Mouse (Mus musculus) kidney, adult 2 months (tissue): Measurements from ENCODE around the gene Mospd3.

Experiments used
- CTCF ChIP-seq: fragments of 200-500 bp; conservative IDR thresholded peaks from 2 replicates; pipeline ENCODE4 v1.5.1; 2011; ENCODE audit warnings: low read depth, mild to moderate bottlenecking, control low read depth, low read length, moderate library complexity, mixed read lengths; ENCODE audit not compliant: insufficient read depth, insufficient read length
- POLR2A ChIP-seq: fragments of 200-500 bp; IDR thresholded peaks from one replicate; pipeline ENCODE4 v1.6.1; 2011; ENCODE audit warnings: low read depth, low read length, control low read depth

DNA sequence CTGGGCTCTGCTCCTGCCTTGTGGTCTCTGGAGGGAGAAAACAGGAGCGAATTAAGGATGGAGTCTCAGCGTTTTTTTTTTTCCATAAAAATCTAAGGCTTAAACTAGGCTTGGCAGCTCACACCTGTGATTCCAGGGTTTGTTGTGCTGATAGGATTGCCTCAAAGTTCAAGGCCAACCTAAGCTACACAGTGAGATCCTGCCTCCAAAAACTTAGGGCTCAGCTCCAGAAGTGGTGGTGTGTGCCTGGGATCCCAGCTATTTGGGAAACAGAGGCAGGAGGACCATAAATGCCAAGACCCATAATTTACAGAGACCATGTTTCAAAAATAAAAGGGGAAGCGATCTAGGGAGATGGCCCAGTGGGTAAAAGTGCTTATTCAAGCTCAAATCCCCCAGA lies 8.4 kb upstream of the Mospd3 start:
- TF ChIP-seq CTCF (no peak), POLR2A (no peak)
